Mouse (Mus musculus) liver, adult 2 months (tissue): ENCODE results near the gene Padi2. TPM values are rescaled to one million over a fixed set of nuclear protein-coding genes. Genes with fewer than 3 reads are reported as not detected.

ENCODE experiments used
- DNase-seq: peaks from one replicate; pipeline ENCODE4 v3.0.0-alpha.2; 2011; ENCODE audit warnings: low read depth, low spot score; ENCODE audit errors: extremely low read depth
- H3K27ac ChIP-seq: fragments of 200-500 bp; replicated peaks from 2 replicates; pipeline ENCODE4 v1.5.1; 2012; ENCODE audit warnings: low read depth, mild to moderate bottlenecking, control low read depth, inconsistent platforms, low read length; ENCODE audit not compliant: insufficient read depth
- H3K27me3 ChIP-seq: fragments of 200-500 bp; 2 replicates; pipeline ENCODE4 v1.6.1; 2012; ENCODE audit warnings: mild to moderate bottlenecking, moderate library complexity, low read length, inconsistent platforms; ENCODE audit not compliant: control insufficient read depth, insufficient read depth
- H3K36me3 ChIP-seq: fragments of 200-500 bp; 2 replicates; pipeline ENCODE4 v1.6.1; 2012; ENCODE audit warnings: low read length, inconsistent platforms; ENCODE audit not compliant: control insufficient read depth, insufficient read depth
- H3K4me1 ChIP-seq: fragments of 200-500 bp; 2 replicates; pipeline ENCODE4 v1.6.1; 2011; ENCODE audit warnings: low read length; ENCODE audit not compliant: control insufficient read depth, insufficient read depth
- H3K4me3 ChIP-seq: fragments of 200-500 bp; 2 replicates; pipeline ENCODE4 v1.5.1; 2011; ENCODE audit warnings: low read depth, mild to moderate bottlenecking, control low read depth, low read length, moderate library complexity; ENCODE audit not compliant: insufficient read depth
- H3K79me2 ChIP-seq: fragments of 200-500 bp; 2 replicates; pipeline ENCODE4 v1.6.1; 2012; ENCODE audit warnings: inconsistent platforms, mild to moderate bottlenecking, low read length, moderate library complexity; ENCODE audit not compliant: control insufficient read depth, insufficient read depth
- H3K9ac ChIP-seq: fragments of 200-500 bp; 2 replicates; pipeline ENCODE4 v1.6.1; 2012; ENCODE audit warnings: low read depth, mild to moderate bottlenecking, control low read depth, inconsistent platforms, low read length
- CTCF ChIP-seq: fragments of 200-500 bp; IDR thresholded peaks from 2 replicates; pipeline ENCODE4 v1.5.1; 2011; ENCODE audit warnings: low read depth, low read length, control low read depth
- POLR2A ChIP-seq: fragments of 200-500 bp; IDR thresholded peaks from 2 replicates; pipeline ENCODE4 v1.6.1; 2011; ENCODE audit warnings: low read length, control low read depth; ENCODE audit not compliant: insufficient read depth; ENCODE audit errors: extremely low read depth
- WGBS: fragments of 180-500 bp; shearing (Covaris S2); methylation state at CpG from one replicate; pipeline ENCODE4 v1.1.7; 2018; 5-methylcytosine and 5-hydroxymethylcytosine counted together
- polyA plus RNA-seq: library from polyadenylated mRNA; depleted of rRNA; stranded (reverse); fragments of >200 nt; gene quantifications from 2 replicates; pipeline ENCODE4 v1.2.3, GENCODE M21; 2012
- total RNA-seq: library from RNA; depleted of rRNA; stranded (reverse); fragments of >200 nt; gene quantifications from 2 replicates; pipeline ENCODE4 v1.2.3, GENCODE M21; 2014

Padi2 gene
- total and polyA plus RNA-seq, 2 experiments, result 0.09 to 0.21 TPM

DNA sequence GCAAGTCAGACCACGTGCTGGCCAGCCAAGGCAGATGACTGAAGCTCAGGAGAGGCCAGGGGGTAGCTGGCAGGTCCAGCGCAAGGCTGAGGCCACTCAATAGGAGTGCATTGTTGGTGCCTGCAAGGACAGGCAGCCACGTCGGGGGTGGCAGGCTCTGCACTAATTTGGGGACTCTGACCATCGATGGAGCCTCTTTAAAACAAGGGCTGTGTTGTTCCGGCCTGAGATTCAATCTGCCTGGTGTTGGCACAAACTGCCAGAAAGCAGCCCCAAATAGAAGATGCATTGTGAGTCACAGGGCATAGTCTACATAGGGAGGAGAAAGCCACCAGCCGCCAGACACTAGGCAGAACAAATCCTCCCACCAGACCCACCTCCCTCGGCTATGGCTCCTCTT, 23.6 kb downstream of the Padi2 start:
- Histone ChIP-seq H3K4me3 (no peak overlapping the region), H3K36me3 (no peaks in the 10 kb centered on the region), H3K79me2 (no peaks in the 10 kb centered on the region), H3K27ac (no peak overlapping the region), H3K4me1 (no peaks in the 10 kb centered on the region), H3K9ac (no peak overlapping the region), H3K27me3 (no peaks in the 10 kb centered on the region)
- TF ChIP-seq CTCF, result no peak
- no peak for TF ChIP-seq POLR2A
- 77% methylated on average over 8 of the region's 8 CpGs for WGBS
- no peak for DNase-seq

DNA sequence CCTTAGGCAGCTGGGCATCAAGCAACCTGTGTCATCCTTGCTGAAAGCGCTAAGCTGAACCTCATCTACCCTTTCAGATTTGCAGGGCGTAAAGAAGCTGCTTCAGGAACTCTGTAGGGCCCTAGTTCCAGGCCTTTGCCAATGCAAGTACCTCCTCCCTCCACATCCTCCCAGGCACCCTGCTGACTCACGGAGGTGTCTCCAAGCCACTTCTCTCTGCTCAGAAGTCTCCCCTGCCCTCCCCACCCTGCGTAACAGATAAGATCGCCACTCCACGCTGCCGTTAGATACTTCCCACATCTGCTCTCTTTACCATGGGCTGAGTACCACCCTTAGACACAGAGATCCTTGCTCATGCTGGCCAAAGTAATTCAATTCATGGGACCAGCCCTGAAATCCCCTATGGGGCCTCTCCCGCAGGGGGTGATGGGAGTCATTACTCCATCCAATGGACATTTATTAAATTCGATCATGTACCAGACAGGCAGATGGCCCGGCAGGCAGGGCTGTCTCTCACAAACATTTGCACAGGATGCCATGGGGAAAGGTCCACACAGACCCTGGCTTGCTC, 24.8 kb downstream of the Padi2 start:
- WGBS, result 69% methylated on average over 10 of the region's 10 CpGs
- no peak overlapping the region for H3K27ac ChIP-seq
- no peak overlapping the region for H3K4me3 ChIP-seq
- no peak for DNase-seq
- no peaks in the 10 kb centered on the region for H3K27me3 ChIP-seq
- no peak for TF ChIP-seq POLR2A
- no peak for TF ChIP-seq CTCF
- no peaks in the 10 kb centered on the region for H3K79me2 ChIP-seq
- no peaks in the 10 kb centered on the region for H3K4me1 ChIP-seq
- H3K9ac ChIP-seq, result no peak overlapping the region
- no peaks in the 10 kb centered on the region for H3K36me3 ChIP-seq

DNA sequence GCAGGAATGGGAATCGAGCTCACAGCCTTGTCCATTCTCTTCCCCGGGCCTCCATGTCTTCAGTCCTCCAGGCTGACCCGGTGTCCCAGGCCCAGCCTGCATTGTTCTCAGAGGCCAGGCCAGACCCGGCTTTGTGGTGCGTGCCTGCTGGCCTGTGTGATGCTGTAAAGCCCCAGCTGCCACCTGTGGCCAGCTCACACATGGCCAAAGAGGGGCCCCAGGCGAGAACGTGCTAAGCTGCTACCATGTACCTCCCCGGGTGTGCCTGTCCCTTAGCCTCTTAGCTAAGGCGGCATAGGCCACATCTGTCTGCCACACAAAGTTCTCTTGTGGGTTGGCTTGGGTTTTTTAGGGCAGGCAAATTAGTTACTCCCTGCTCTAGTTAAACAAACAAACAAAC, 29.5 kb downstream of the Padi2 start:
- Histone ChIP-seq H3K4me1 (no peaks in the 10 kb centered on the region), H3K27ac (no peak overlapping the region), H3K27me3 (no peaks in the 10 kb centered on the region), H3K4me3 (no peak overlapping the region), H3K79me2 (no peaks in the 10 kb centered on the region), H3K36me3 (no peaks in the 10 kb centered on the region), H3K9ac (no peak overlapping the region)
- no peak for TF ChIP-seq POLR2A
- no peak for TF ChIP-seq CTCF
- no peak for DNase-seq
- 87% methylated on average over 9 of the region's 9 CpGs for WGBS

DNA sequence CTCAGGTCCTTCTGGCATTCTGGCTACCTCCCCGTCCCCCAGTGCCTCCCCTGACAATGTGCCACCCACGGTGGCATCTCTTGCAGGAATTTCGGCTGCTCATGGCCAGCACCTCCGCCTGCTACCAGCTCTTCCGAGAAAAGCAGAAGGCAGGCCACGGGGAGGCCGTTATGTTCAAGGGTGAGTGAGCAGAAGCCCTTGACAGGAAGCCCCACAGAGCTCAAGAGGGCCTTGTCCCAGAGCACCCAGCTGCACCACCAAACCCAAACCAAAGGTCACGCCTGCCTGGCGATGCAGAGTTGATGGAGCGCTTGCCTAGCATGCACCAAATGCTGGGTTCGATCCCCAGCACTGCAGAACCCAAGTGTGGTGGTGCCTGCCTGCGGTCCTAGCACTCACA, 38.2 kb downstream of the Padi2 start:
- TF ChIP-seq CTCF (no peak), POLR2A (no peak)
- WGBS, result 91% methylated on average over 12 of the region's 12 CpGs
- Histone ChIP-seq H3K79me2 (no peaks in the 10 kb centered on the region), H3K36me3 (no peaks in the 10 kb centered on the region), H3K27me3 (no peaks in the 10 kb centered on the region), H3K4me3 (no peak overlapping the region), H3K9ac (no peak overlapping the region), H3K27ac (no peak overlapping the region), H3K4me1 (no peaks in the 10 kb centered on the region)
- DNase-seq, result no peak

DNA sequence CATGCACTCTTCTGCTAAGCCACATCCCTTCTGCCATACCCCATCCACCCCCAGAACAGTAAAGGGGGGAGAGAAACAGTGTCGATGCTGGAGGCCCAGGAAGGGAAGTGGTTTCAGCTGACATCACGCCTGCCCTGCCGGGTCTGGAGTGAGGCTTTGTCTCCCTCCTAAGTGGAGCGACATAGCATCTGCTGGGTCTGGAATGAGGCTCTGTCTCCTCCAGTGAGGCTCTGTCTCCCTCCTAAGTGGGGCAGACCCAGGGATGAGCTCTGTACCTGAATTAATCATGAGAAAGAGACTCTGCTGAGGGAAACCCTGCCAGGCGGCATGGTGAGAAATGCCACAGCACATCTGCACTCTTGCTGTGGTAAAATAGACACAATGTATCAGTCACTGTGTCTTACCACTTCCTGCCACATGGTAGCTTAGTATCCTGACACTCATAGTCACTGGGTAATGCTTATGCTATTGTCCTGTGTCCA, 38.9 kb downstream of the Padi2 start:
- no peak overlapping the region for H3K4me3 ChIP-seq

DNA sequence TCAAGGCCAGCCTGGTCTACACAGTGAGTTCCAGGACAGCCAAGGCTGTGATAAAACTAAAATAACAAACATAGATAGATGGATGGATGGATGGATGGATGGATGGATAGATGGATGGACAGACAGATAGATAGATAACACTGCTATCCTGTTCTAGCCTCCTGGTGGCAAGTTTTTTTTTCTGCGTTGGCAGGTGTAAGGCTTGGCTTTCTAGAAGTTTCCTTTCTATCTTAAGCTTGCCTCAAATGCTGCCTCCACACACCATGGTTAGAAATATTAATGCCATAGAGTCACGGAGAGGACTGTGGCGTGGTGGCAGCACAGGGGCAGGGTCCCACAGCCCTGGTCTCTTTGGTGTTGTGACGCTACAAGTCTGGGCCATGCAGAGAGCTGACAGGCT, 39.4 kb downstream of the Padi2 start:
- Histone ChIP-seq H3K4me1 (no peaks in the 10 kb centered on the region), H3K9ac (no peak overlapping the region), H3K4me3 (no peak overlapping the region), H3K27ac (no peak overlapping the region), H3K79me2 (no peaks in the 10 kb centered on the region), H3K36me3 (no peaks in the 10 kb centered on the region), H3K27me3 (no peaks in the 10 kb centered on the region)
- TF ChIP-seq CTCF (no peak), POLR2A (no peak)
- DNase-seq, result no peak
- 91% methylated on average over 4 of the region's 4 CpGs for WGBS

More for the DNA sequence above, 38.9 kb downstream of the Padi2 start:
- Histone ChIP-seq H3K79me2 (no peaks in the 10 kb centered on the region), H3K27me3 (no peaks in the 10 kb centered on the region), H3K36me3 (no peaks in the 10 kb centered on the region), H3K4me1 (no peaks in the 10 kb centered on the region), H3K27ac (no peak overlapping the region), H3K9ac (no peak overlapping the region)
- TF ChIP-seq POLR2A (no peak), CTCF (no peak)
- no peak for DNase-seq
- WGBS, result 87% methylated on average over 5 of the region's 5 CpGs
